Mouse (Mus musculus): ENCODE data around the gene Gins1. TPM values are rescaled to one million over a fixed set of nuclear protein-coding genes. Genes with fewer than 3 reads are reported as not detected.

Gins1 gene
- polyA plus RNA-seq, 1 experiment = not detected

GRCm38 (mm10) chr2:150963246-150963645 is 58.0 kb downstream of the Gins1 start:
- 95% methylated on average over 3 of the region's 3 CpGs for WGBS
- Histone ChIP-seq H3K4me3 (ENCODE audit: insufficient read depth, low read depth, low read length) (no peak overlapping the region), H3K4me1 (ENCODE audit: control insufficient read depth, insufficient read depth, low read length) (no peaks in the 10 kb centered on the region), H3K27ac (ENCODE audit: insufficient read depth, low read depth, low read length) (no peak overlapping the region)
- TF ChIP-seq POLR2A (IDR thresholded peaks at IDR 0.05; ENCODE audit: insufficient read depth, low read depth, low read length) = no peak
- TF ChIP-seq CTCF (IDR thresholded peaks at IDR 0.05; ENCODE audit: insufficient read depth, low read depth, low read length) = no peak

- Histone ChIP-seq H3K27ac (ENCODE audit: insufficient read depth, low read depth, low read length) (no peak overlapping the region), H3K4me1 (ENCODE audit: control insufficient read depth, insufficient read depth, low read length) (no peaks in the 10 kb centered on the region), H3K4me3 (ENCODE audit: insufficient read depth, low read depth, low read length) (no peak overlapping the region)
- no peak for TF ChIP-seq POLR2A (IDR thresholded peaks at IDR 0.05; ENCODE audit: insufficient read depth, low read depth, low read length)
- TF ChIP-seq CTCF (IDR thresholded peaks at IDR 0.05; ENCODE audit: insufficient read depth, low read depth, low read length) = no peak
- 91% methylated on average over 3 of the region's 3 CpGs for WGBS
Measured at GRCm38 (mm10) chr2:150964641-150965040, 59.4 kb downstream of the Gins1 start.

- Histone ChIP-seq H3K4me1 (ENCODE audit: control insufficient read depth, insufficient read depth, low read length) (no peaks in the 10 kb centered on the region), H3K4me3 (ENCODE audit: insufficient read depth, low read depth, low read length) (no peak overlapping the region), H3K27ac (ENCODE audit: insufficient read depth, low read depth, low read length) (no peak overlapping the region)
- TF ChIP-seq POLR2A (IDR thresholded peaks at IDR 0.05; ENCODE audit: insufficient read depth, low read depth, low read length) = no peak
- TF ChIP-seq CTCF (IDR thresholded peaks at IDR 0.05; ENCODE audit: insufficient read depth, low read depth, low read length) = no peak
- WGBS = 93% methylated on average over 10 of the region's 10 CpGs
Measured at GRCm38 (mm10) chr2:150965951-150966350, 60.8 kb downstream of the Gins1 start.

GRCm38 (mm10) chr2:150967491-150967890 is 62.3 kb downstream of the Gins1 start:
- Histone ChIP-seq H3K27ac (ENCODE audit: insufficient read depth, low read depth, low read length) (no peak overlapping the region), H3K4me1 (ENCODE audit: control insufficient read depth, insufficient read depth, low read length) (no peaks in the 10 kb centered on the region), H3K4me3 (ENCODE audit: insufficient read depth, low read depth, low read length) (no peak overlapping the region)
- no peak for TF ChIP-seq CTCF (IDR thresholded peaks at IDR 0.05; ENCODE audit: insufficient read depth, low read depth, low read length)
- no peak for TF ChIP-seq POLR2A (IDR thresholded peaks at IDR 0.05; ENCODE audit: insufficient read depth, low read depth, low read length)
- WGBS = 97% methylated on average over 2 of the region's 2 CpGs

GRCm38 (mm10) chr2:150969231-150969630 is 64.0 kb downstream of the Gins1 start:
- Histone ChIP-seq H3K27ac (ENCODE audit: insufficient read depth, low read depth, low read length) (no peak overlapping the region), H3K4me3 (ENCODE audit: insufficient read depth, low read depth, low read length) (no peak overlapping the region), H3K4me1 (ENCODE audit: control insufficient read depth, insufficient read depth, low read length) (no peaks in the 10 kb centered on the region)
- 98% methylated on average over 2 of the region's 2 CpGs for WGBS
- TF ChIP-seq CTCF (IDR thresholded peaks at IDR 0.05; ENCODE audit: insufficient read depth, low read depth, low read length) (no peak), POLR2A (IDR thresholded peaks at IDR 0.05; ENCODE audit: insufficient read depth, low read depth, low read length) (no peak)

GRCm38 (mm10) chr2:150971856-150972255 is 66.7 kb downstream of the Gins1 start:
- TF ChIP-seq CTCF (IDR thresholded peaks at IDR 0.05; ENCODE audit: insufficient read depth, low read depth, low read length) = no peak
- H3K4me3 ChIP-seq (ENCODE audit: insufficient read depth, low read depth, low read length) = no peak overlapping the region
- WGBS = 64% methylated on average over 7 of the region's 7 CpGs
- H3K4me1 ChIP-seq (ENCODE audit: control insufficient read depth, insufficient read depth, low read length) = no peaks in the 10 kb centered on the region
- H3K27ac ChIP-seq (ENCODE audit: insufficient read depth, low read depth, low read length) = no peak overlapping the region

GRCm38 (mm10) chr2:150972681-150973080 is 67.5 kb downstream of the Gins1 start:
- TF ChIP-seq POLR2A (IDR thresholded peaks at IDR 0.05; ENCODE audit: insufficient read depth, low read depth, low read length) = no peak
- TF ChIP-seq CTCF (IDR thresholded peaks at IDR 0.05; ENCODE audit: insufficient read depth, low read depth, low read length) = no peak
- Histone ChIP-seq H3K4me1 (ENCODE audit: control insufficient read depth, insufficient read depth, low read length) (no peaks in the 10 kb centered on the region), H3K4me3 (ENCODE audit: insufficient read depth, low read depth, low read length) (no peak overlapping the region), H3K27ac (ENCODE audit: insufficient read depth, low read depth, low read length) (no peak overlapping the region)
- 89% methylated on average over 3 of the region's 3 CpGs for WGBS

- no peak for TF ChIP-seq CTCF (IDR thresholded peaks at IDR 0.05; ENCODE audit: insufficient read depth, low read depth, low read length)
- no peak for TF ChIP-seq POLR2A (IDR thresholded peaks at IDR 0.05; ENCODE audit: insufficient read depth, low read depth, low read length)
- WGBS = 95% methylated on average over 8 of the region's 8 CpGs
- Histone ChIP-seq H3K4me1 (ENCODE audit: control insufficient read depth, insufficient read depth, low read length) (no peaks in the 10 kb centered on the region), H3K4me3 (ENCODE audit: insufficient read depth, low read depth, low read length) (no peak overlapping the region), H3K27ac (ENCODE audit: insufficient read depth, low read depth, low read length) (no peak overlapping the region)
Measured at GRCm38 (mm10) chr2:150973401-150974115, 68.4 kb downstream of the Gins1 start.

- Histone ChIP-seq H3K27ac (ENCODE audit: insufficient read depth, low read depth, low read length) (no peak overlapping the region), H3K4me1 (ENCODE audit: control insufficient read depth, insufficient read depth, low read length) (no peaks in the 10 kb centered on the region), H3K4me3 (ENCODE audit: insufficient read depth, low read depth, low read length) (no peak overlapping the region)
- TF ChIP-seq POLR2A (IDR thresholded peaks at IDR 0.05; ENCODE audit: insufficient read depth, low read depth, low read length) (no peak), CTCF (IDR thresholded peaks at IDR 0.05; ENCODE audit: insufficient read depth, low read depth, low read length) (no peak)
- 93% methylated on average over 5 of the region's 5 CpGs for WGBS
Measured at GRCm38 (mm10) chr2:150976871-150977270, 71.7 kb downstream of the Gins1 start.

Measured in olfactory bulb, adult 2 months (tissue).